Mouse (Mus musculus) monocyte, adult 2 months (primary cell): ENCODE results near the gene Igsf9.
A peak's percentile ranks its signal among the peaks of the same experiment; 100 is the strongest.

Source experiments
- DNase-seq, 2 experiments: peaks; one replicate each; pipeline ENCODE4 v3.0.0; 2022; ENCODE audit warnings: low spot score in 2 of 2, low read depth in 1 of 2

Gene Igsf9

GRCm38 (mm10) chr1:172481540-172482280 is at the start of gene Igsf9:
TSS of gene Igsf9 (plus strand) at chr1:172481788.
- DNase-seq, result peak in 1 of 2 experiments; percentile 48

- no peak for DNase-seq
These were observed 49.6 kb upstream of the Igsf9 start for GRCm38 (mm10) chr1:172431836-172432586.

DNA sequence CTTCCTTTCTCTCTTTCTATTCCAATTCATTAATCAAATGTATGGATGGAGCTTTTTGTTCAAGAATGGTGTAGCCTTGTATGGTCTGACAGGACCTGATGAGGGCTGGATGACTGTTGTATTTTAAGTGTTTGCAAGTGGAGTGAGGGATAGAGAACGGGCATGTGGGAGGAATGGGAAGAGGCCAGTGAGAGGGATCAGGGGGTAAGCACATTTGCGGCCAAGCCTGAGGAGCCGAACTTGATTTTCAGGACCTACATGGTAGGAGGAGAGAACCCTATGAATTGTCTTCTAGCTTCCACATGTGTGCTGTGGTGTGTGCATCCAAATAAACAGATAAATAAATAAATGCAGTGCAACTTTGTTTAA is 49.0 kb upstream of the Igsf9 start:
- no peak for DNase-seq

- no peak for DNase-seq
These were observed 48.4 kb upstream of the Igsf9 start for GRCm38 (mm10) chr1:172433012-172433850.

GRCm38 (mm10) chr1:172433851-172434165 is 47.8 kb upstream of the Igsf9 start:
- no peak for DNase-seq

DNA sequence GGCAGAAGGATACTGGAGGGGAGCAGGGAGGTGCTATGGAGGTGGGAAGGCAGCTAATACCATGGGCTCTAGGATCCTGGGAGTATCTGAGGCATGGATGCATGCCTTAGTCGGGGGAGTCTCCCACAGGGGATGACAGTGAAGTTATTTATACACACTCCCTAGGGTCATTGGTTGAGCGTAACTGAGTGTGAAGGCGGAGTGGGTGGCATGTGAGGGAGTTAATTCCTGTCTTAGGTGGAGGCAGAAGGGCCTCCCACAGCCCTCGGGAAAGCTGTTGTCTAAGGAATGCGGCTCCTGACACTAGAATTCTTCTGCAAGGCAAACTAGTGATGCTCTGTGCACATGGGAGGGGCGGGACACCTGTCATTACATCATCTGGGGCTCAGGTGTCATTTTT is 44.8 kb upstream of the Igsf9 start:
- DNase-seq, result no peak

DNA sequence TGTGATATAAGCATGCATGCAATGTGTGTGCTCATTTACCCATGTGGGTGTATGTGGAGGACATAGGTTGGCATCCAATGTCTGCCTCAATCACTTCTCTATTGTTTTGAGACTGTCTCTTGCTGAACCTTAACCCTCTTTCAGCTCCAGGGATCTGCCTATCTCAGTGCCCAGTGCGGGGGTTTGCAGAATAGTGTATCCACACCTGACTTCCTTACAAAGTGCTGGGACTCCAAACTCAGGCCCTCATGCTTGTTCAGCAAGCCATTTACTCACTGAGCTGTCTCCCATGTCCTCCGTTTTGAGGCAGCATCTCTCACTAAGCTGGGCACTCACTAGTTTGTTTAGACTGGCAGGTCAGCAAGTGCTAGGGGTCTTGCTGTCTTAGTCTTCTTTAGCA is 43.0 kb upstream of the Igsf9 start:
- DNase-seq, result no peak

- DNase-seq, result no peak
These were observed 41.1 kb upstream of the Igsf9 start for GRCm38 (mm10) chr1:172440521-172440920.

- no peak for DNase-seq
These were observed 39.6 kb upstream of the Igsf9 start for GRCm38 (mm10) chr1:172441935-172442445.

DNA sequence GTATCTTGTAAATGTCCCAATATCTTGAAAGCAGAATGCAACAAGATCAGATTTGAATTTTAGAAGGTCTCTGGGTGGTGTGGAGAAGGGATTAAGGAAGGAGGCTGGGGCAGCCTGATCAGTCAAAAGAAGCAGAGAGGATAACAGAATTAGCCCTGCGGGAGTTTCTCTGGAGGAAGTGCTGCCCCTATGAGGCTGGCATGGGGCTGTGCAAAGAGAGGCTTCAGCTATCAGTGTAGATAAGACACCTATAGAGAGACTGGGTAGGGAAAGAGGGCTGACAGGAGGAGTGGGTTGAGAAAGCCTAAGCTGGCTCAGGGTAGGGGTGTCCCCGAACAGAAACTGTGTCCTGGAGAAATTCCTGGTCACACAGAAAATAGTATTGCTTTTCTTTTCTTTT is 31.4 kb upstream of the Igsf9 start:
- no peak for DNase-seq

DNA sequence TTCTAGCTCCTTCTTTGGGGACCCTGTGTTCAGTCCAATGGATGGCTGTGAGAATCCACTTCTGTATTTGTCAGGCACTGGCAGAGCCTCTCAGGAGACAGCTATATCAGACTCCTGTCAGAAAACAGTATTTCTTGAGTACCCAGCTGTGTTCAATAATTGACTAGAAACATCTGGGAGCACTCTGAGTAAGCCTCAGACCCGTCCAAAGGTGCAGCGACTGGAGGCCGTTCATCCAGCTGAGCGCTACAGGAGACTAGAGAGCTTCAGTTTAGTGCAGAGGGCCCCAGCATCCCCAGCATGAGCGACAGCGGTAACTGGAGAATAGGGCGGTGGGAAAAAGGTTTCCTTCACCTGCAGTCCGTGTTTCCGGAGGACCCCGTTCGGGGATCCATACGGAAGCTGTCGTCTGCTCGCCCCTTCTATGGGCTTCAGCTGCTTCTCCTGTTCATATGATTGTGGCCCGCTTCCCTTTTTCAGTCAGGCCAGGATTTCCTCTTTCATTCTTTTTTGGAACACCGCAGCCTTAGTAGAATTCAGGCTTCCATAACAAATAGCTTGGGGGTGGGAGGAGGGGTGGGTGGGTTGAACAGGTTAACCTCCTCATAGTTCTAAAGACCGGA is 30.6 kb upstream of the Igsf9 start:
- DNase-seq, result no peak

DNA sequence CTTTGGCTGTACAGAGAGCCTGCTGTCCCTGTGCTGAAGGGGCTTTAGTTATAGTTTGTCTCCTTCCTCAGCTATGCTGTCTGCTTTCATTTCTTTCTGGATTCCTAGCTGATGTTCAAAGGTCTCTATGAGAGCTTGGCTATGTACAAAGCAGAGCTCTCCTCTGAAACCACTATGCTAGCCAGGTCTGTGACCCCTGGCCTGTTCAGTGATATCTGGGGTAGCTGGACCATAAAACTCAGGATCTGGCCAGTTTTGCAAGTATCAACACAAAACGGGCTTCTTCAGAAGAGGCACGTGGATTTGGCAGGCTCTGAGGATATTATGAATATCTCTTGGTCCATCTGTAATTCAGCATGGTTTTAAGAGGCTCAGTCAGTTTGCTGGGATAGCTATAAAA is 28.7 kb upstream of the Igsf9 start:
- no peak for DNase-seq

GRCm38 (mm10) chr1:172453810-172454209 is 27.8 kb upstream of the Igsf9 start:
- DNase-seq, result no peak

- no peak for DNase-seq
These were observed 26.2 kb upstream of the Igsf9 start for GRCm38 (mm10) chr1:172455416-172455815.

DNA sequence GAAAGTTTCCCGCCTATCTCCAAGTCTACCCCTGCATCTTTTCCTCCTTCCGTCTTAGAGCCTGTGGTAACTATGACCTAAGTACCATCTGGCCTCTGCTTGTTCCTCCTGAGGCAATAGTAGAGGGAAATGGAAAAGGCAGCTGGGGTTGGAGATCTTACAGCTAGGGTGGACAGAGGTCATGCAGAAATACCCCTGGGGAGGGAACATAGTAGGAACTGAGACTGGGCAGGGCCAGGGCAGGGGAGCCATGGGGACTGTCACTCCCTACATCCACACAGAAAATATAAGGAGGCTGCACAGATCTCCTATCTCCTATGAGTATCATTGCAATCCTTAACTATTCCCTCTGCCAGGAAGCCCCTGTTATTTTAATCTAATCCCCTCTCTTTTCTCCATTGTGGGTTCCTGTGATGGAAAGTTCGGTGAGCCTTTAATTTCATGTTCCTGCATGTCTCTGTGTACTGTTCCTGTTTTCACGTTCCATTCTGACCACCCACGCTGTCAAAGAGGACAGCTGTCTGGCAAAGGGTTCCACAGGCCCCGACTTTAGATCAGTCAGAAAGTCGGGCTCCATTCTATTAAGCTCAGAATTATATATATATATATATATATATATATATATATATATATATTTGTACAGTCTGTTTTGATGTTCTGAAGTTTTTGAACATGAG is 25.4 kb upstream of the Igsf9 start:
- DNase-seq, result peak; percentile 28 to 45

DNA sequence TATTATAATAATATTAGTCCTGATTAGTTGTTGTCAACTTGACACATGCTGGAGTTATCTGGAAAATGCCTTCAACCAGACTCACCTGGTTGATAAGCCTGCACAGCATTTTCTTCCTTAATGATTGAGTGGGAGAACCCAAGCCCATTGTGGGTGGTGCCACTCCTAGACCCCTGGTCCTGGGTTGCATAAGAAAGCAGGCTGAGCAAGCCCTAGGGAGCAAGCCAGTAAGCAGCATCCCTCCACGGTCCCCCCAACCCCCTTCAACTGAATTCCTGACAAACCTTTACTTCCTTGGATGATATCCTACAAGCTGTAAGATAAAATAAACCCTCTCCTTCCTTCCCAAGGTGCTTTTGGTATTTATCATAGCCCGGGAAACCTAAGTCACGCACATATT is 24.4 kb upstream of the Igsf9 start:
- no peak for DNase-seq

DNA sequence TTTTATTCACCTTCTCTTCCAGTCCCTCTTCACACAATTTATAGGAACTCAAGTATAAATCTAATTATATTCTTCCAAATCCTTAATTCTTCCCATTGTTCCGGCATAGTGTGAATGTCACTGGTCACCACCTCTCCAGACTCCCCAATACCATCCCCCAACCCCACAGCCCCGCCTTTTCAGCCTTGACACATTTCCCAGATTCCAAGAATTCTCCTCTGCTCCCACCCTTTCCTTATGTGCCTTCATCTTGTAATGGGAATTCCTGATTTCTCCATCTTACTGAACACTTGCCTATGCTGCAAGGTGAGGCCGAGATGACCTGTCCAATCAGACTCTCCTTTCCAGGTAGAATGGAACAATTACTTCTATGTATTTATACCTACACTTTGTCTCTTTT is 23.5 kb upstream of the Igsf9 start:
- DNase-seq, result no peak

GRCm38 (mm10) chr1:172461602-172462001 is 20.0 kb upstream of the Igsf9 start:
- no peak for DNase-seq

GRCm38 (mm10) chr1:172462534-172462933 is 19.1 kb upstream of the Igsf9 start:
- DNase-seq, result no peak

DNA sequence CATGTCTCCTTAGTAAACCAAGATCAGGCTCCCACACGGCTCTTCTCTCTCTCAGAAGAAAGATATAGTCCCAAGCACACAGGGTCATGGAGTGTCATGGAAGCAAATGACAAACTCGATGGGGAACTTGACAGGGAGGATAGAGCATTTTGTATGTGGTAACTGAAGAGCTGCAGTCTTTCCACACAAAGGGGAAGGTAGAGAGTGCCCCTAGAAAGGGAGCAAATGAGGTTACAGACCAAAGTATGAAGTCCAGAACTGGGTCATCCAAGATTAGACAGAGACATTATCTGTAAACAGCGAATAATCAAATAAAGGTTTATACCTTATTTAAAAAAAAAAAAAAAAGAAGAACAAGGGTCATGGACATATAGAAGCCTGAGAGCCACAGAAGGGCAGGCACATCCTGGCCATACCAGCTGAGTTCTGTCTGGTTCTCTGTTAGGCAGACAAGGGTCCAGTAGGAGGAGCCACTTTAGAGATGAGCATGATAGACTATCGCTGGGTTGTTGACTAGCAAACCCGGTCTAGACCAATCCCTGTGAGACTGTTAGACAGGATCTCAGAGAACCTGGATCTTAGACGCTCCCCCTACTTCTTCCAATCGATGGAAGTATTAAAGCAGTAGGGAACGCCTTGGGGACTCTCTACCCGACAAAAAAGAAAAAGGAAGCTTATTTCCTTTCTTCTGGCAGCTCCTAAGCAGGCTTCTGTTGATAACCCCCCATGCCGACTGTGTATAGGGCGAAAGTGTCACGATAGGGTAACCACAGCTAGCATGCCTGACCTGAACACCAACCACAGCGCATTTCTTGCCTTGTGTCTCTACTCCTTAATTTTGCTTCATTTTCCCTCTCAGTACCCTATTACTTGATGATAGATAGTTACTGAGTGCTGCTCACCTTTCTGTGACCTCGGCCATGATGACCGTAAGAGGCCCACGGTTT is 17.9 kb upstream of the Igsf9 start:
- DNase-seq, result no peak
